Mouse (Mus musculus) adrenal gland, postnatal 0 days (tissue): ENCODE data around the gene Zfp446. TPM values are rescaled to one million over a fixed set of nuclear protein-coding genes. Genes with fewer than 3 reads are reported as not detected.

ENCODE experiments used
- polyA plus RNA-seq: library from polyadenylated mRNA; unstranded; fragments of >200 nt; fragmentation: Nextera tagmentation; extraction: Ambion mirVana; gene quantifications from 2 replicates; pipeline ENCODE4 v1.2.1, GENCODE M21; 2015

Zfp446 gene
- 3.8 and 6.0 TPM in 2 replicates for polyA plus RNA-seq

DNA sequence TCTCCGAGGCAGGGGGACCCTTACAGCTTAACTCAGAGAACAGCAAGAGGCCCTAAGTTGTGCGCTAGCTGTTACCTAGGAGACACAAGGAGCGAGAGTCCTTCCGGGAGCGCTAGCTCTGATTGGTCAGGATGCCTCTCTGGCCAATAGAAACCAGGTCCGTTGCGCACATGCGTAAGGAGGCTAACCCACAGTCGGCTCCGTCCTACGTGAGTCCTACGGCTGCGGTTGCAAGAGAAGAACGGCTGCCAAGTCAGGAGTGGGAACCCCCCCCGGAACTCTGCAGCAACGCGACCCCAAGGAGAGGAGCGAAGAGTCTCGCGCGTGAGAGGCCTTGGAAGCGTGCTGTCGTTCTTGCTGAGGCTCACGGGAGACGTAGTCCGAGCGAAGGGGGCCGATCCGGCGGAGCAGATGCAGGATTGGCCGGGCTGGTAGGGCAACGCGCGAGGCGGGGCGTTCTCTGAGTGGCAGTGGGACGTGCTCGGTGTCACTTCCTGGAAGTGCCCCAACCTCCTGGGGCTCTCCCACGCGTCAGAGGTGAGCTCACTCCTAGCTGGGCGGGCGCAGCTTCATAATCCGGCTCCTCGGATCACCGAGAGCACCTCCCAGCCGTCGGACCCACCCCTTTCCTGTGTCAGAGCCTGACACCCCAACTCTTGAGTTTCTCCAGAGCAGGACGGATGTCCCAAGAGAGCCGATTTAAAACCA lies at the start of gene Zfp446:
Gene Zfp446 (plus strand): TSS at position 167 of the 708 bp plus-strand sequence.

DNA sequence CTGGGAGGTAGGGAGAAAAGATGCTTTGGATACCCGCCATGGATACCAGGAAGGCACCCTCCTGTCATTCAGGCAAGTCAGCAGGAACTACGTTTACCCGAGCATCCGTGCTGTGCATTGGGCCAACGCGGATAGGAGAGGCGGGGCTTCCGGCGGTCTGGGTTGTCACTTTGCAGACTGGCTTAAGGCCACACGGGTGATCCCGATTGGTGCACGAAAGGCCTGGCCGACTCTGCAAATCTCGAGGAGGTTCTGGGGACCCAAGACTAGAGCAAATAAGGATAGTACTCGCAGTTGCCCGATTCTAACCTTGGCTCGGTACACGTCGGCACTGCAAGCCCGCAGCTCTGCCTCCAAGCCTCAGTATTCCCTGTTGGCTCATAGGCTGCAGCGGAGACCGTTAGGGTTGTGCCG lies 12.0 kb upstream of the Zfp446 start, which contains the start of gene Zfp324:
Gene Zfp324 (plus strand): TSS at position 161 of the 414 bp plus-strand sequence.

DNA sequence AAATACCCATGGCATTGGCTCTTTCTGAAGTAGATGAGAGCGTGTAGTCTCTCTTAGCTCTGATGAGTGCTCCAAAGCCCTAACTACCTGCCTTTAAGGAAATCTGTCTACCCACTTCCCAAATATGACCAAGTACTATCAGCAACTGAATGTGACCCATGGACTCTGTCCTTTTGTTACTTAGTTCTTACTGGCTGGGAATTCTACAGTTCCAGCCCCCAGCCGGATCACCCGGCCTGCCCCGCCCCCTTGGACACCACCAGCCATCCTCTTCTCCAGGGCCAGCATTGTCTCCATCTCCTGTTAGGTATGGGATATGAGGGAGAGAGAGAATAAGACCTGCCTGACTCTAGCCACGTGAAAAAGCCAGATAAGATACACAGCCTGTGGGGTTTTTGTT lies 20.4 kb downstream of the Zfp446 start, which contains the start of gene Slc27a5:
Gene Slc27a5 (minus strand): TSS at position 140 of the 400 bp plus-strand sequence.

DNA sequence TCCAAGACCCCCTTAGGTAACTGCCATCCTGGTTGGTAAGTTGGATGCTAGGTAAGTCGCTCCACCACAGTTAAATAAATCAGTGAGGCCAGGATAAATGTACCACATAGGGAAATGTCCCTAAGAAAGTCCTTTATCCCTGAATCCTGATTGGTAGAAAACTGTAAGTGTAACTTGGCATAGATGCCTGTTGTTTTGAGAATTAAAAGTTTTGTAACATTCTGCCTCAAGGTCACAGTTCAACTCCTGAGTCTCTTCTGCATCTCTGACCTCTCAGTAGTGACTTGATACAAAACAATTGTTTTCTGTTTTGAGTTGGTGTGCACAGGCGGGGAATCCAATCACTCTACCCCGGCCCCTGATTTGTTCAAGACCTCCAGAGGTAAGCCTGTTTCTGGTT lies 21.2 kb downstream of the Zfp446 start, which contains the start of gene Trim28:
Gene Trim28 (plus strand): TSS at position 264 of the 400 bp plus-strand sequence.

DNA sequence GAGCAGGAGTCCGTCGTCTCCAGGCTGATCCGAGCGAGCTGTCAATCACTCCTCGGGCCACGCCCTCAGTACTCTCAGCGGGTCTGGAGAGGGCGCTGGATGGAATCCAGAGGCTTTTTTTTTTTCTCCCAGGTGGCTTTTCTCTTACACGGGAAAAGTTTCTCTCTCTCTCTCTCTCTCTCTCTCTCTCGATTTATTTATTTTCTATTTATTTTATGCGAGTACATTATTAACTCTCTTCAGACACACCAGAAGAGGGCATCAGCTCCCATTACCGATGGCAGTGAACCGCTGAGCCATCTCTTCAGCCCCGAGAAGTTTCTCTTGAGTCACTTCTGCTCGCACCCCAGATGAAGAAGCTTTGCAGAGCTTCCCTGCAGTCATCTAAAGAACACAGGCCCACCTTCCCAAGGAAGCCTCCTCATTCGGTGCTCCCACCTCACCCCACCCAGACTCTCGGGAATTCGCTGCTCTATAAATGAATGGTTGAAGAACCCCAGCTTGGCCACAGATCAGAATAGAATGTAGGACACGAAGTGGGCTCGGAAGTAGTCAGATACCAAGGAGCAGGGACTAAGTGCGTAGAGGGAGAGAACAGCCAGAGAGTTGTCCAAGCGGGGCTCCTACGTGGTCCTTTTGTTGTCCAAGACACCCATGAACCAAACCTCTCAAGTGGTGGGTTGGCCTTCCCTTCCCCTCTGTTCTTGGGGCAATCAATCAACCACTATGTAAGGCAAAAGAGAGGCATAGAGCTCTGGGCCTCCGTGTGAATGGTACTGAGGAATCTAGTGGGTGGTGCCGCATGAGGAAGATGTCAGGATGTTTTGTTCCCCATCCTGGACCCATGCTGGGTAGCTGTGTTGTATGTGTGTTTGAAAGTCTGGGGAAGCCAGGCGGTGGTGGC lies 32.6 kb downstream of the Zfp446 start, which contains the start of gene Zbtb45:
Gene Zbtb45 (minus strand): TSS at position 30 of the 904 bp plus-strand sequence.

DNA sequence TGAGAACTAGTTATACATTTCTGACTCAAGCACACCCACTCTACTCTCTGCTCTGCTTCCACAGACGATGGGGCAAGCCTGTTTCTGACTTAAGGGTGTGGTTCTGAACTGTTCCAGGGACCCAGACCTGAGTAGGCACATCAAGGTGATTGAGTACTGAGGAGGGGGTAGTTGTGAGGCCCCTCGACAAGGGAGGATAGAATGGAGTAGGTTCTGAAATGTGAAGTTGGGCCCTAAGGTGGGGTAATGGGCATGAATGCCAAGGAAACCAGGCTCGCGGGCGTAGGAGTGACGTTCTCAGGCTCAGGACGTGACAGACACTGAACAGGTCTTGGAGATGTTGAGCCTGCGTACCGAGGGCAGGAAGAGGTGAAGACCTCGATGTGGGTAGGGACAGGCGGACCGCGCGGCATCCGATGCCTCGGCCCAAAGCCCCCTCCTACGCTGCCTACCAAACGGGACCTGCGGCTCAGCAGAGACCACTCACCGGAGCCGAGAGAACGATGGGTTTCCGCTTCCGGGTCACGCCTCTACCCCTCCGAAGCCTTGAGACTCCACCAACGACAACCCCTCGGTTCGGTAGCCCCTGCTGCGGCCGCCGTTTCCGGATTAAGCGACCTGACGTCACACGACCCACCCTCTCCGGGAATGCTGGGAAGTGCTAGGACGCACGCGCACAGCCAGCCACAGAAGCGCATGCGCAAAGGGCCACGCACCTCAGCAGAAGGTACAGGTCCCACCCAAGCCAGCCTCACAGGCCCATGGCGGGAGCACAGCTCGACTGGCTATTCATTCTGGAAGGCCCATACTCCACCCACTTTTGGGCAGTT lies 56.7 kb downstream of the Zfp446 start, which contains the start of gene Chmp2a:
Gene Chmp2a (minus strand): TSS at position 660 of the 830 bp plus-strand sequence.

Other genes starting within 250 kb of the Zfp446 start
- gene Vmn2r56, start 242.8 kb upstream of the Zfp446 start, polyA plus RNA-seq = not detected in 2 replicates
- 4.0 and 4.5 TPM in 2 replicates for gene Zscan18, start 174.2 kb upstream of the Zfp446 start, polyA plus RNA-seq
- gene Zfp329, start 159.0 kb upstream of the Zfp446 start, polyA plus RNA-seq = 6.0 and 7.4 TPM in 2 replicates
- 17.2 and 23.7 TPM in 2 replicates for gene Zfp110, start 143.1 kb upstream of the Zfp446 start, polyA plus RNA-seq
- 1.7 and 2.3 TPM in 2 replicates for gene Zfp128, start 96.7 kb upstream of the Zfp446 start, polyA plus RNA-seq
- 6.5 and 6.6 TPM in 2 replicates for gene Zscan22, start 80.0 kb upstream of the Zfp446 start, polyA plus RNA-seq
- 865 and 1,106 TPM in 2 replicates for gene Rps5, start 55.6 kb upstream of the Zfp446 start, polyA plus RNA-seq
- 0.08 and 0.30 TPM in 2 replicates for gene Rnf225, start 50.4 kb upstream of the Zfp446 start, polyA plus RNA-seq
- 6.2 and 7.5 TPM in 2 replicates for gene Zfp324, start 12.0 kb upstream of the Zfp446 start, polyA plus RNA-seq
- gene Slc27a5, start 20.3 kb downstream of the Zfp446 start, polyA plus RNA-seq = 1.9 and 3.0 TPM in 2 replicates
- 104 and 137 TPM in 2 replicates for gene Trim28, start 21.3 kb downstream of the Zfp446 start, polyA plus RNA-seq
- 9.3 and 12.6 TPM in 2 replicates for gene Zbtb45, start 32.2 kb downstream of the Zfp446 start, polyA plus RNA-seq
- 265 and 267 TPM in 2 replicates for gene Chmp2a, start 57.0 kb downstream of the Zfp446 start, polyA plus RNA-seq
- gene Ube2m, start 60.4 kb downstream of the Zfp446 start, polyA plus RNA-seq = 103 and 124 TPM in 2 replicates
- 1.7 and 2.9 TPM in 2 replicates for gene Mzf1, start 76.9 kb downstream of the Zfp446 start, polyA plus RNA-seq
- gene Vmn1r85, start 117.3 kb downstream of the Zfp446 start, polyA plus RNA-seq = not detected in 2 replicates
- not detected in 2 replicates for gene Vmn1r86, start 142.1 kb downstream of the Zfp446 start, polyA plus RNA-seq
- gene Vmn1r87, start 162.3 kb downstream of the Zfp446 start, polyA plus RNA-seq = not detected in 2 replicates
- not detected in 2 replicates for gene Vmn1r88, start 181.7 kb downstream of the Zfp446 start, polyA plus RNA-seq
- gene Vmn1r89, start 235.2 kb downstream of the Zfp446 start, polyA plus RNA-seq = not detected in 2 replicates